Mouse (Mus musculus): ENCODE measurements around the gene Zfp750.

GRCm38 (mm10) chr11:121557946-121558345, 38.8 kb upstream of the Zfp750 start:
- TF ChIP-seq CTCF (IDR thresholded peaks at IDR 0.05; ENCODE audit: borderline replicate concordance, control insufficient read depth, extremely low read depth, insufficient read depth, low read length, poor library complexity) (no peak), POLR2A (IDR thresholded peaks at IDR 0.05; ENCODE audit: control insufficient read depth, extremely low read depth, insufficient read depth, low read length, poor library complexity) (no peak)
